Mouse (Mus musculus): ENCODE measurements at regions not wholly inside any gene's neighbourhood (a gene's known extent, or its start where the extent isn't known, plus 50 kb on each side); places are given as distances from the start of the nearest gene placed in this dataset.

DNA sequence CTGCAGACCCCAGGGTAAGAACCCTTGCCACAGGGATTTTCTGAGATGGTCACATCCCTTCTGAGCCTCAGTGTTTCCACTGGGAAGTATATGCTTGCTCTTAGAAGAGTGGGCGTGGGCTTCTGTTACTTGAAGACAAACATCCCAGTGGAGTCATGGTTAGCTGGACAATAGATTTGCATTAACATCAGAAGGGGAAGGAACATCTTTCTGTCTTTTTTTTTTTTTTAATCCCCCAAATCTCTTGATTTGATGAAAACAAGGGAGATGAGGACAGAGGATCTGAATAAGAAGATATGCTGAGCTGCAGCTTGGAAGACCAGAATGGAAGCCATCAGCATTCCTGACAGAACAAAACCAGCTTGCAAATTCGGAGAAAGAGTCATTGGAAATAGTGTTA lies 291.7 kb downstream of the 1810013L24Rik start:
- no peak for DNase-seq

DNA sequence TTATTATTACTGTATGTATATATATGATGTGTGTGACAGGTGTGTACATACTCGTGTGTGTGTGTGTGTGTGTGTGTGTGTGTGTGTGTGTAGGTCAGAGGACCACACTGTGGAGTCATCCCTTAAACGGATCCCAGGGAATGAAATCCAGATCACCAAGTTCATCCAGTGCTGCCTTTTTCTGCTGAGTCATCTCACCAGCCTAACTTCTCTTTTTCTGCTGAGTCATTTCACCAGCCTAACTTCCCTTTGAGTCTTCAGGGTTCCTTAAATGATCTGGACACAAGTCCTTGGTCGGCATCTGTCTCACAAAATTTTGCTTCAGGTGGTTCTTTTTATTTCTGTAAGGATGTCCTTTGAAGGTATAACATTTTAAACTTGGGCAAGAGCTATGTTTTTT lies 302.2 kb downstream of the 1810013L24Rik start:
- DNase-seq: no peak

DNA sequence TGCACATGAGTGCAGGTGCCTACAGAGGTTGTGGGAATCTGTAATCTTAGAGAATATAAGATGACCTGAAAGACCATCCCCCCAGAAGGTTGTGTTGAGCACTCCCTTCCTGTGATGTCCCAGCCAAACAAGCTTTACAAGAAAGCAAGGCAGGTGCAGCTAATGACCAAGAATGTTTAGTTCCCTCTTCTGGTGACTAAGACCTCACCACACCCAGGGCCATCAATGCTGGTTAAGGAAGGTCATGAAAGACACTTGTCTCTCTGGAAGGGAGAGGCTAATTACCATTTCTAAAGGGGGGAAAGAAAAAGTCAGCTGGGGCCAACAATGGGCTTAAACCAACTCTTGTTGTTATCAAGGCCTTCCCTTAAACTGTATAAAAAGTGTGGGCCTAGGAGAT lies 302.9 kb downstream of the 1810013L24Rik start:
- no peak for DNase-seq

DNA sequence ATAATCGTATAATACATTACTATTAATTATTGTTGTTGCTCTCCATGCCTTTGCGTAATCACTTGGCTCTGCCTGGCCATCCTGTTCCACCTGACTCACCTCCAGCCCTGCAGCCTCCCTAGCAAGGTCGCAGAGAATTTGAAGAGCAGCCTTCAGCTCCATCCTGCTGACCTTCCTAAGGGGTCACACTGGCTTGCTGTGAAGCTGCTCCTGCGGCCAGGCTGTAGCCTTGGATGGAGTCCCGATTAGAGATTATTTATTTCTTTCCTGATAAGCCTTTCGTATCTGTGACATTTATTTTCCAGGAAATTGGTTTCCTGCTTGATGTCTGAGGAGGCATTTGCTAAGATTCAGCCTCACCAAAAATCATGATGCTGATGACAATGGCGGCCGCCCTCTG lies 305.5 kb downstream of the 1810013L24Rik start:
- no peak for DNase-seq

DNA sequence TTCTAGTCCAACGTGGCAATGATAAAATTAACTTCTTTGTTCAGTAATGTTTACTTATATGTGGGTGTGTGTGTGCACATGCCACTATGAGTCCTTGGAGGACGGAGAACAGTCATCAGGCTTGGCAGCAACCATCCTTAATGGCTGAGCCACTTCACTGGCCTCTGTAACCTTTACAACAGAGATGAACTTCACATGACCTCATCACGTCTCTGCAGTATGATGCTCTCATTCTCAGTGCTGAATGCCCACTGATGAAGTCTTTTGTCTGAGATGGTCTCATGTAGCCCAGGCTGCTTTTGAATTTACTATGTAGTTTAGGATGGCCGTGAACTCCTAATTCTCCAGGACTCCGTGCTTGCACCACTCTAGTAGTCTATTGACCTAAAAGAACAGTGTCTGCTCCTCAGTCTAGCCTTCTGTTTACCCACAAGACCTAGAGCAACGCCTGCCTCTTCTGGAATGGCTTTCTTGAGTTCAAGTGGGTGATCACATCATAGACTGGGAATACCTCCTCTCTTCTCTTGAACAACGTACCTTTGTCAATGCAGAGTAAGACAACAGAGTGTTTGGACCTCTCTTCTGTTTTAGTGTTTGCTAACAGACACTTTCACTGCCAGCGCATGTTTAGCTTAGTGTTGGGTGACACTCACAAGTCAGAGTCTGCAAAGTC lies 308.8 kb downstream of the 1810013L24Rik start:
- no peak for DNase-seq

DNA sequence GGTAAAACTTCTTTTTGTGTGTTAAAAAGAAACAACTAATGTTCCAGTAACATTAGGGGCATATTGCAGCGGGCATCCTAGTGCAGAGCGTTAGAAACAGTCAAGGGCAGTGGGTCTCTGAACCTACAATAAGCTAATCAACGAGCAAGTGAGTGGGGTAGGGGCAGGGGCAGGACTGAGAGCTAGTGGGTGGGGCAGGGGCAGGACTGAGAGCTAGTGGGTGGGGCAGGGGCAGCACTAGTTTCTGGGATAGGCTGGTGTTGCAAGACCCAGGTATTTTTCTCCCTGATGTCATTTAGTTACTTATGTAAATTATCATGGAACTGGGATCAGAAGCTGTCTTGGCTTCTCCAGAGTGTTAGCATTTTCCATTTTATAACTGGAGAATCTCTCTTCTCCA lies 309.5 kb downstream of the 1810013L24Rik start:
- DNase-seq: no peak

DNA sequence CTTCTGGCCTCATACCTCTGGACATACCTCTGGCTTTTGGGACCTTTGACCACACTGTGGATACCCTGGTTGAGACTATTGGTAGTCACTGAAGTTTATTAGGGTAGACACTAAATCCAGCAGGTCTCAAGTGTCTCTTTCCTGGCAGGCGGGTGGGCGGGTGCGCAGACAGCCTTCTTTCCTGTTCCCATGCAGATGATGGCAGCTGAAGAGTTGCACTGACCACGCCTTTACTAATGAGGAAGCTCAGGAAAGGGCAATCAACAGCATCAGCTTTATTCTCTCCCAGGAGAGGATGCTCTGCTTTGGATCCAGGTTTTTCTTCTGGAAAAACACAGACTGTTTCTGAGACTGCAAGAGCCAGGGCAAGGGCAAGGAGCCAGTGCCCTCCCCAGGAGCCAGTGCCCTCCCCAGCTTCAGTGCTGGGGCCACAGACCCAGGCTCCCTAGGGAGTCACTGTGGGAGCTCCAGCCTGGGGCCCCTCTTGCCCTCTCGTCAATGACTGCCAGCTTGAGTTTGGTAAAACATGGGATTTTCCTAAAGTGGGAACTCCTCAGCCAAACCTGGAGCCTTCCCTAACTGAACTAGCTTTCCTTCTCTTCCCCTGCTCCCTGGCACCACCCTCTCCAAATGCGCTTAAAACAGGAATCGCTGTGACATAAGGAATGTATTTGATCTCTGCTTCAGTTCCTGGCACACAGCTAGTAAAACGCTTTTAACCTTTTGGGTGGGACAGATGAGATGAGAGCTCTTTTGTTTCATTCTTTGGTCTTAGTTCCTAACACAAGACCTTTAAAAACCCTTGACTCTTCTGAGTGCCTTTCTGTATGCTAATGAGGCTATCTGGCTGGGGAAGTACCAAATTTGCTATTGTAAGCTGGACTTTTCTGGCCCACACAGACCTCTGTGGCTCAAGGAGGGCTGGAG lies 319.6 kb downstream of the 1810013L24Rik start:
- no peak for DNase-seq

DNA sequence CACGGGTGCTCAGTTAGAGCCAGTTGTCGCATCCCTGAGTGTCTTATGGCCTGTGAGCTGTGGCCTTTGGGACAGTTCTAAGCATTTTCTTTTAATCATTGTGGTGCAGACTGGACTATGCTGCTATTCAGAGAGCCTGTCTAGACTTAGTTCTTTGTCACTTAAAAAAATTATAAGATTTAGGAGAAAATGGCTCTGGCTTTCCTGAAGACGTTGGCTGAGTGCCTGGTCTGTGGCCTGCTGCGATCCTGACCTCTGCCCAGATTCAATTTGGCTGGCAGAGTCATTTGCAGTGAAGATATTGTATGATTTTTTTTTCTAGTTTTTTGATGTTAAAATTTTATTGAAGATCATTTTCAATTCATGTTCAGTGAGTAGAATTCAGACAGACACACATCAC lies 322.0 kb downstream of the 1810013L24Rik start:
- peak; percentile 32 to 46 for DNase-seq

DNA sequence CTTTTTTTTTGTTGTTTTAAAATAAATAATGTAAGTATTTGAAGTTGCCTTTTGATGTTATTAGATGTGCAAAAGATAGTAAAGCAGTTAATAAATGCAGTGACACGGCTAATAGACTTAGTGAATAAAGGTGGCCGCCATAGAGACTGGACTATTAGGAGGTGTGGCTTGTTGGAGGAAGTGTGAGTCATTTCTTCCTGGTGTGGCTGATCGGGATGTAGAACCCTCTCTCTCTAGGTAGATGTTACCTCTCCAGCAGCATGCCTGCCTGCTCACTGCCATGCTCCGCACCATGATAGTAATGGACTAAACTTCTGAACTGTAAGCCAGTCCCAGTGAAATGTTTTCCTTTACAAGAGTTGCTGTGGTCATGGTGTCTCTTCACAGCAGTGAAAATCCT lies 323.6 kb downstream of the 1810013L24Rik start:
- no peak for DNase-seq

DNA sequence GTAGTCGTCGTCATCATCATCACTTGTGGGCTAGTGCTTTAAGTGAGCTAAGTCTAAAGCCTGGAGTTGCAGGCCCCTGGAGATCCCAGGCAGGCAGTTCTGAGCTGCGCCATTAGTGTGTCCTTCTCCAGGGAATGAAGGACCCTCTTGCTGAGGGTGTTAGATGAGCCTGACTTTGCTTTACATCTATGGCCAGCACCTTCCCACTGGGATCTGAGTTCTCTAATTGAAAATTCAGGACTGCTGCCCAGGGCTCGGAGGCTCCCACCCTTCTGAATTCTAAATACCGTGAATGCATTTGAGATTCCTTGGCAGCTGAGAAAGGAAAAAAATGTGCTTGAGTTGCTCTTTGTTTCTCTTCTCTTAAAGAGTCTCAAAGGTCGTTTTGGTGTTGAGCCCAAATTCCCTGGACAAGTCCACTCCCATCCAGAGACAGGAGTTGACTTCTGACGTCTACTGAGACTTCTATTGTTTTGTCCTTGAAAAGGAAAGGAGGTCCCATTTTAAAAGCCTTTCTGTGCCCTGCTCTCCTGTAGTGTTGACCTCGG lies 335.9 kb downstream of the 1810013L24Rik start:
- no peak for DNase-seq

DNA sequence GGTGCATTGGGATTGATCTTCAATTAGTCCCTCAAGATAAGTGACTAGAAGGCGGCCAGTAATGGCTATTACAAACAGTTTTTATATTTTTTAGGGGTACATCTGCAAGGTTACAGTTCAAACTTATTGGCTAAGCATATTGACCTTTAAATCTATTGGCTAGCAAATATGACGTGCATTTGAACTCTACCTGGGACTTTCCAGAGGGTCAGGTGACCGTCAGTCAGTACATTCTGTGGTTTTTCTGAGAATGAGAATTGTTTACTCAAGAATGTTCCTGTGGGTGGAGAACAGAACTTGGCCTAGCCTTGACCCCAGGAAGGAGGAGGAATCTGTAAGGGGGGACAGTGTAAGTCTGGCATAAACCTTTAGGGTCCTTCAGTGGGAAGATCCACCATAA lies 346.5 kb downstream of the 1810013L24Rik start:
- no peak for DNase-seq

DNA sequence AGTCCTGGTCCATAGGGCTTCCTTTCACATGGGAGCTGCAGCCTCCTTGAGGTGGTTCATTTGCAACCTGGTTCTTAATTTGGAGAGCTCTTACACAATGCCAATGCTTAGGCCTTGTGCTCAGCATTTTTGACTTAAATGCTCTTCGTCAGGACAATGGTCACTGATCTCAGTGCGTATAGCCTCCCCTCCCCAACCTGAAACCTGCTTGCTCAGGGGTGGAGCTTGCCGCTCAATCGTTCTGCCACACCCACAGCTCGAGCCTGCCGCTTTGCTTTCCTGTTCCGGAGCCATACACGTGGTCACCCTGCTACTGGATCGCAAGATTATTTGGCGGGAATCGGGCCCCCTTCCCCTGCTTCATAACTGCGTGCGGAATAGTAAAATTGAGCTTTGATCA lies 365.9 kb downstream of the 1810013L24Rik start:
- no peak for DNase-seq

DNA sequence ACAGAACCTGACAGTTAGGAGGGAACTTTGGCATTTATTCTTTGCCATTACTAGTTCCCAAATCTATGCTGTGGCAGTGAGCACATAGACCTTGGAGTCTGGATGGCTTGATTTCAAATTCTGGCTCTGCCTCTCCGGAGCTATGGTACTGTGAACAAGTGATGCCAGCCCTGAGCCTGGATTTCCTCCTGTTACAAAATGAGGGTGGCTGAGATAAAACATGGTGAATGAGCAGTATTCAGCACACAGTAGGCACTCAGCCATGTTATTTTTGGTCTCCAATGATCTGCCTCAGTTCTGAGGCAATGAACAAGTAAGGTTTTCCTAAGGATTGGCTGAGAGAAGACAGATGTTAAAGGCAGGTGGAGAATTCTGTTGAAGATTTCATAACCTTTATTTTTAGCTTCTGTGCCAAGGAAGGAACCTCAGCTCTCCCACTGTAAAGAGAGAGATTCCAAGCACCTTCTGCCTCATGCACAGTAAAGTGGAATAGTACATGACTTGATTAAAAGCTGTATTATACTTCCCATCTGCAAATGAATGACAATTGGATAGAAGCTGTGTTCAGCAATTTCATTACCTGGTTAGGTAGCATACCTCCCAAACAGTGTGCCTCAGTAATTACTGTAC lies 369.1 kb downstream of the 1810013L24Rik start:
- DNase-seq: no peak

DNA sequence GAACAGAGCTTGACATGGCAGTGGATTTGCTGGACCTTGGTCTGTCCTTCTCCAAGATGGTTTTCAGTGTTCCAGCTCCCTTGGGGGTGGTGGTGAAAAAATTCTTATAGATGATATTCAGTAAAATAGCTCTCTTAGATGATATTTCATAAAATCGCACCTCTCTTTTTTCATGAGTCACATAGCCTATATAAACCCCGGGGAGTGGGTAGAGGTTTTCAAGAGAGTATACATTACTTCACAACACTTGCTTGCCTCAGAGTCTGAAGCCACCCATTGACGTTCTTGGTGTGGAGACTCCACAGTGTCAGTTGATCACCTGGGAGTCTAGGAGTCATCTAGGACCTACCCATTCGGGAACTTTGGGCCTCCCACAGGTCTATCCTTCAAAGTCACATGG lies 378.7 kb downstream of the 1810013L24Rik start:
- DNase-seq: no peak

DNA sequence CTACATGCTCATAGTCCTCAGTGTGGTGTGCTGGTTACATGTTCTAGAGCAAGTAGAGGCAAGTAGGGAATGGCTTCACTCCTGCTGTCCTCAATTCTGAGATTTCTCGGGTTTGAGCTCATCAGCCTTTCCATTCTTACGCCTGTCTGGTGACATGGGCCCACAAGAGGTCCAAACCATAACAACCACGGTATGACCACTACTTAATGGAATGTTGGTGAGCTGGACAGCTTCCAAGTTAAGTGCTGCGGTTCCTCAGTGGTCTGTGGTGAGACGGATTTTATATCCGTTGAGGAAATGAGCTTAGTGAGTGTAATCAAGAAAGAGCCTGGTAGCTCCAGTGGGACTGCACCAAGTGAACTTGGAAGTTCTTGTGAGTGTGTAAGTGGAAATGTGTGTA lies 381.6 kb downstream of the 1810013L24Rik start:
- no peak for DNase-seq

DNA sequence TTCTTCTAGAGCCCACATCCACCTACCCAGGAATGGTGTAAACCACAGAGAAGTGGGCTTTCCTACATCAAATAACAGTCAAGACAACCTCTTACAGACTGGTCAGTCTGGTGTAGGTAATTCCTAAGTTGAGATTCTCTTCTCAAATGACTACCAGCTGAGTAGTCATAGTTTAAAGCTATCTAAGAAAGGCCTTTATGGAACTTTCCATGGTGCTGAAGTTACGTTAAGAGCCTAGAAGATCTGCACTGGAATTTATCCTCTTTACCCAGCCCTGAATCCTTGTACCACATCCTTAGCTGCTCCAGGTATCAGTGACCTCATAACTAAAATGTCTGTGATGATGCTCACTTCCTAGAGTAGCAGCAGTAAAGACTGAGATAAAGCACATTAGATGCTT lies 385.2 kb downstream of the 1810013L24Rik start:
- no peak for DNase-seq

DNA sequence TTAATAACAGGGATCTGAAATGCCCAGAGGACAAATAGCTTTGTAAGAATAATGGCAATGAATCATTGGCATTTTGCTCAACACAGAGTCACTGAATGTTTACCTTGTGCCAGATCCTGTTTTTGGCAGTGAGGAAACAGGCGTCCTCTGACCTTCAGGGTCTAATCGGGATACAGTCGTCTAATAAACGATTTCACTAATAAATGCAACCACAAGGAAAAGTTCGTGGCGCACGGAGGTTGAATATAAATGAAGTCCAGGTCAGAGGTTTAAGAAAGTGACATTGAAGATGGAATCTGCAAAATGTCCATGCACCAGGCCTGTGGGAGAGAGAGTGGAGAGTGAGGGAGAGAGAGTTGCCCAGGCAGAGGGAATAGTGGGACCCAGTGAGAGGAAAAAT lies 387.5 kb downstream of the 1810013L24Rik start:
- no peak for DNase-seq

DNA sequence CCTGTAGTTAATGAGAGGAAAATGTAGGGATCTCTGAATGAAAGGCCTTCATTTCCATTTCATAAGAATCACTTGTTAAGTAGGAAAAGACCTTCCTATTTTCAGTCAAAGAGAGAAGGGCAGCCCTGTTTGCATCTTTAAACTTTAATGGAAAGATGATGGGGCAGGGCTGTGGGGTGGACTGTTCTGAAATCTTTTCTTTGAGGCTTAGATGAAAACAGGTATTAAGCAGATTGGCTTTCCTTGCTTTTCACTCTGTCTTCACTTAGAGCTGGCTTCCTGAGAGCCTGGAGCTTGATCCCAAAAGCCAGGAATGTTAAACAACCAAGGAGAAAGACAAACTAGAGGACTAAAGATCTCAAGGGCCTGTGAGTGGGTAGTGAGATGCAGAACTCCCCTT lies 400.3 kb downstream of the 1810013L24Rik start:
- DNase-seq: no peak

DNA sequence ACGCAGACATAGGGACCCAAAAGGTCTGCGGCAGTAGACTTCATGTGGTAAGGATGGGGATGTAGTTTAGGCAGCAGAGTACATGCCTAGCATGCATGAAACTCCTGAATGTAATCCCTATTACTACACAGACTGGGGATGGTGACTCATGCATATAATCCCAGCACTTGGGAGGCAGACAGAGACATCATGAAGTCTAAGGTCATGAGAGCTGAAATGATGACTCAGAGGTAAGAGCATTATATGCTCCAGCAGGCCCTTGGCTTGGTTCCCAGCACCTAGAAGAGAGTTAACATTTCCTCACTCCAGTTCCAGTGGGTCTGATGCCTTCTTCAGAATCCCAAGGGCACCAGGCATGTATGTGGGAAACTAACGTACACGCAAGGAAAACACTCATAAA lies 412.2 kb downstream of the 1810013L24Rik start:
- DNase-seq: peak; percentile 39 to 40

DNA sequence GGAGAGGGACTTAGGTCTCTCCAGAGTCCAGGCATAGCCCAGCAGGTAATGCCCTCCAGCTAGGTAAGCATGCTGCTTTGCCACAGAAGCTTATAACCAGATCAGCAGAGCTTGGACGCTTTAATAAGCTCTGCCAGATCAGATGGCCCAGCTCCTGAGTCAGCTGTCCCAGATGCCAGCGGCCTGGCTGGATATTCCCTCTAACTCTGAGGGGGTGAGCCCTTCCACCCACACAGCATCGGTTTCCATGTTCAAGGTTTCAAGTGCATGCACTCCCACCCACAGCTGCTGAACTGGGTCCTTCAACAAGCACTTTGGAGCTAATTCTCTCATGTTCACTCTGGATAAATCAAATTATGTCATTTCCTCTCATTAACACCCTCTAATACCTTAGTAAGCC lies 417.3 kb downstream of the 1810013L24Rik start:
- peak; percentile 12 to 23 for DNase-seq

DNA sequence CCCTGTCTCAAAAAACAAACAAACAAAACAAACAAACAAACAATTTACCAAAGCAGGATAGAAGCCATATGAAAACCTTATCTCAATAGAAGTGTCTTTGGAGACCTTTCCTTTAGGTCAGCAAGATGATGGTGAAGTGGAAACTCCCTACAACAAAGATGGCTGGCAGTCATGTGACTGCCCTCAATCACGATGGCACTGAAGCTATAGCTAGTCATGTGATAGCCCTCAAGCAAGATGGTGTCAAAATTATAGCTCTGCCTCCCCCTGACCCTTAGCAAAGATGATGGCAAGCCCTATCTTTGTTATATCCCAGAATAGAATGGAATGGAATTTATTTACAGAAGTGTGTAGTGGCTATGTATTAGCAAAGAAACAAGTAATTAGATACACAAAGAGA lies 423.2 kb downstream of the 1810013L24Rik start:
- no peak for DNase-seq

DNA sequence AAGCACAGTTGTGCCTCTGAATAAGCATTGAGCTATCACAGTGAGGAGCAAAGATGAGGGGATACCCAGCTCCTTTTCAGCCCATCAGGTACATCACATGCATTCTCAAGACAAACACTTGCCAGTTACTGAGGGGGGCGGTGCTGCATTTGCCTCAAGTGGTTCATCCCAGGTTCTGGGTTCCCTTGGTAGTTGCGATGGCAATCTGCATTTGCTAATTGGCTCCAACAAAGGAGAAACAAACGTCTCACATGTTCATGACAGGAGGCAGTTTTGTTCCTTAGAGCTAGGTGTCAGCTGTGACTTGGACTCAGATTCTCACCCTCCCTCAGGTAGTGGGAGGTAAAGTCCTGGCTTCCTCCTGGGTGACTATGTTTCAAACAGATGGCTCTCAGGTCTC lies 425.5 kb downstream of the 1810013L24Rik start:
- DNase-seq: no peak

DNA sequence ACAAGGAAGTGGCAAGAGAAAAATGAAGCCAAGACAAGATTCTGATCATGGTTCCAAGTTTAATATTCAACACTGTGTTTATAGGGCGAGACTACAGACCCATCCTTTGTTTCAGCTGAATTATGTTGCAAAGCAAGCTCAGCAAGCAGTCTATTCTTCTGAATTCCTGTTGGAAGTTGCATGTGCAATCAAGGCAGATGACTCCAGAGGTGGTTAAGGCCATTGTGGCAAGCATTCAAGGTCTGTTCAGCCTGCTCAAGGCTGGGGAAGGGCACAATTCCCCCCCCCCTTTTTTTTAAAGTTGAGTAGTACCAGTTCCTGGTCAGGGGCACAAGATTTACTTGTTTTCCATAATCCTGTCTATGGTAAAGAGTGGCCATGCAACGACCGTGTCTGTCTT lies 431.1 kb downstream of the 1810013L24Rik start:
- no peak for DNase-seq

Measured in cerebellum, postnatal 10 days (tissue).